Mouse (Mus musculus) splenic B cell, adult 2 months (primary cell): ENCODE results near the gene Tbx15.

Experiments used
- DNase-seq: peaks from one replicate; pipeline ENCODE4 v3.0.0-alpha.2; 2011; ENCODE audit warnings: low read depth, low spot score
- H3K27me3 ChIP-seq: 2 replicates; pipeline ENCODE4 v1.6.1; 2012; ENCODE audit warnings: mild to moderate bottlenecking, low read length, moderate library complexity, mixed read lengths; ENCODE audit not compliant: control insufficient read depth, poor library complexity, insufficient read depth, severe bottlenecking
- H3K36me3 ChIP-seq: 2 replicates; pipeline ENCODE4 v1.6.1; 2012; ENCODE audit warnings: mild to moderate bottlenecking, low read length, moderate library complexity, mixed read lengths; ENCODE audit not compliant: control insufficient read depth, poor library complexity, insufficient read depth, severe bottlenecking

Gene Tbx15

GRCm38 (mm10) chr3:99253497-99254451 lies 13.6 kb downstream of the Tbx15 start:
- H3K36me3 ChIP-seq: no peaks in the 10 kb centered on the region
- no peak for DNase-seq
- H3K27me3 ChIP-seq: peaks cover 8% of the 10 kb centered on the region

DNA sequence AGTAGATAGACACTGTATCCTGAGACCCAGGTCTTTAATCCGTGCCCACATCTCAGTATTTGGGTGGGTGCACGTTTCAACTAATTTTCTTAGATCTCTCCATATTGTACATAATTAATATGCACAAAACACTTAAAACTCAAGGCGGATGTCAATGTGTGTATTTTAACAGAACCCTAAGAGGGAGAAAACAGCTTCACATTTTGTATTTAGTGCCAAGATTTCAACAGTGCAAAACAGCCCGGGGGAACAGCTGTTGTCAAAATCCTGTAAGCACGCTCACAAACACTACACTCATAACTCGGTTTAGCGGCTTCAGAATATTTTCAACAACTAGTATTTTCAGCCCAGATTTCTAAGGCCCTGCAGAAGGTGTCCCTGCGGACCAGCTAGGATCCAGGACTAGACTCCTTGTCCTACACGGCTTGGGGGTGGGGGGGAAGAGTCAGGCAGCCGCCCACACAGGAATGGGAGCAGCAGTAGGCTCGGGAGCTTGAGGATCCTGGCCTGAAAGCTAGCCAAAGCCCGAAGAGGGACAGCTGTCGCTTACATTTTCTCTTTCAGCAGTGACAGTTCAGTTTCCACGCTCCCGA lies 14.5 kb downstream of the Tbx15 start:
- Histone ChIP-seq H3K27me3 (peaks cover 8% of the 10 kb centered on the region), H3K36me3 (no peaks in the 10 kb centered on the region)
- DNase-seq: no peak

DNA sequence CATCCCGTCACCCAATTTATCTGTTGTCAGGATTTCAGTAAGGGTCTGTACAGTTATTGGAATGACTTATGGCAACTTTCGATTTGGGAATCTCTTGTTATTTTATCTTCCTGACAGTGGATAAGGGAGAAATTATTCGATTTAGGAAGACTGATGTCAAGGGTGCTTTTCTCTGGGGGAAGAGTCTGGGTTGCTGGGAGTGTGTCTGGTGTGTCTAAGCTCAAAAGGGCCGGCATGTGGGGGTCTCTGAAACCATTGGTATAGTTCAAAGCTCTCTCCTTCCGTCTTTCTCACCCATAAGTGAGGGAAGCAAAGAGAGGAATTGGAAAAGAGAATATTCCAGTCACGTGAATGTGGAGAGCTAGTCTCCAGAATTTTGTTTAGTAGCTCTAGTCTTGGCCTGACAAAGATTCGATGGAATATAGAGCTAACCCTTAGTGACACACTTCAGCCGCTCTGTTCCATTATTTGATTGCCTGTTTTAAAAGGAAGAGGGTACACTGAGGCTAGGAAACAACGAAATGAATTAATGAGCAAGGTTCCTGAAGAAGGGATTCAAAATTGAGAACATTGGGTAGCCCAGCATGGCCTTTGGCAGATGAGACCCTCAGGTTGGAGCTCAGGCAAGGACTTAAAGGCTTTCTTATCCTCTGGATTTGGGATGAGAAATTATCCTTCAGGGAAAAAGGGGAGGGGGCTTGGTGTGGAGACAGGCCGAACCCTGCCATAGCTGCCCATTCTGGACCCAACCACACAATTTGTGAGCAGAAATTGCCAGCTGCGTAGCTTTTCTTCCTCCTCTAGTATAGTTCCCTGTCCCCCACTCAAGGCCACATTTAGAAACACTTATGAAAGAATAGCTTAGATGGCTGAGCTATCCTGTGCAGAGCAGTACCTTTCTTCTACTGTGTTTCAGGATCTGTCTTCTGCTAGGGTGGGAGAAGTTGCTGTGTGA lies 15.5 kb downstream of the Tbx15 start:
- DNase-seq: no peak
- Histone ChIP-seq H3K27me3 (peaks cover 8% of the 10 kb centered on the region), H3K36me3 (no peaks in the 10 kb centered on the region)

- H3K27me3 ChIP-seq: peaks cover 8% of the 10 kb centered on the region
- DNase-seq: no peak
- no peaks in the 10 kb centered on the region for H3K36me3 ChIP-seq
Observed at GRCm38 (mm10) chr3:99256366-99256750, 16.2 kb downstream of the Tbx15 start.

DNA sequence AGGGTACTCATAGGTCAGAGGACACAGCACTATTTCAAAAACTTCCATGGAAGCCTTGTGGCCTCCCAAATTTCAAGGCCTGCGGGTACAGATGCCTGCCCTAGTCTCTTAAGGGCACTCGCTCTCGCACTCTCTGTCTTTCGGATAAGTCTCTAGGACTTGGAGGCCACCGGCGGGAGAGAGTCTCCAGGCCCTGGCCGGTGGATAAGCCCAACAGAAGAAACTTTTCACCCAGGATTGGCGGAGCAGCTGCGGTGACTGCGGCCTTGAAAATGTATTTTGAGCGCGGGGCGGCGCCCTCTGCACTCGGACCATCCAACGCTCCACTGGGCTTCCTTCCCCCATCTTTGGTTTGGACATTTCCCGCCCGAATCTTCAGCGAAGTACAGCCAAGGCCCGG lies 16.6 kb downstream of the Tbx15 start:
- Histone ChIP-seq H3K36me3 (no peaks in the 10 kb centered on the region), H3K27me3 (peaks cover 6% of the 10 kb centered on the region)
- DNase-seq: no peak

DNA sequence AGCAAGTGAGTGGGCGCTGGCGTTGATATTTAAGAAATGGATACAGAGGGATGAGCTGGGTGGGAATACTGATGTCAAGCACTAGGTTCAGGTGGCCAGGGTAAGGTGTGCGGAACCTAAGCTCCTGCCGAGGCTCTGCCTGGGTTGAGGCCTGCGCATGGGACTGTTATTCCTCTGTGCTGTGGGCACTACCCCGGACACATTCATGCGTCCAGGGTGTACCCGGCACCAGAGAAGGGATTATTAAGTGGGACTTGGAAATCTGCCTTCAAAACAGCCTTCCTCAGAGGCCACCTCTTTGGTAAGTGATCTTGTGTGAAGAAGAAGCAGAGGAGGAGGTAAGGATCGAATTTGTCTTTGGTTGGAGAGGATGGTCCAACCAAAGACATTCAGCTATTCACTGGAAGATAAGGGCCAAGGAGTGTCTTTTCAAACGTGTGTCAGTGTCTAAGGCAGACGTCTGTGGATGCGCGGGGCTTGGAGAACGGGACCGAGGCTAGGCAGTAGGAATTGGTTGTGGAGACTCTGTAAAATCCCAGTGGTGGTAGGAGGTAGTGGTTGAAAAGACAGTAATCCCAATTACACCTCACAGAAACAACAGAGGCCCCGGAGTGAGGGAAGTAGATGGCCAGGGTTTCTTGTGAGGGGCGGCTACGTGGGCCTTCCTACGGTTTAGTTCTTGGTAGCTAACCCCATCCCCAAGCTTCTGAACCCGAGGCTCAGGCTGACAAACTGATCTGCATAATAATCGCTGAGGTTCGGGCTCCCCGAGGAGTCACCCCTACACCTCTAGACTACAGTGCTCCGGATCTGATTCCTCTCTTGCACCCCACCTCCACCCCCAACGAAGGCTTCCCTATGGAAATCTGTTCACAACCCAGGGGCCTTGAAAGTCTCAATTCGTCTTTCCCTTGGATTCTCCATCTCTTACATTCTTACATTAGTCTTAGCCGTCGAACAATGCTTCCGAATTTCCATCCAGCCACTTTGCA lies 17.7 kb downstream of the Tbx15 start:
- no peak for DNase-seq
- Histone ChIP-seq H3K27me3 (peaks cover 6% of the 10 kb centered on the region), H3K36me3 (no peaks in the 10 kb centered on the region)

DNA sequence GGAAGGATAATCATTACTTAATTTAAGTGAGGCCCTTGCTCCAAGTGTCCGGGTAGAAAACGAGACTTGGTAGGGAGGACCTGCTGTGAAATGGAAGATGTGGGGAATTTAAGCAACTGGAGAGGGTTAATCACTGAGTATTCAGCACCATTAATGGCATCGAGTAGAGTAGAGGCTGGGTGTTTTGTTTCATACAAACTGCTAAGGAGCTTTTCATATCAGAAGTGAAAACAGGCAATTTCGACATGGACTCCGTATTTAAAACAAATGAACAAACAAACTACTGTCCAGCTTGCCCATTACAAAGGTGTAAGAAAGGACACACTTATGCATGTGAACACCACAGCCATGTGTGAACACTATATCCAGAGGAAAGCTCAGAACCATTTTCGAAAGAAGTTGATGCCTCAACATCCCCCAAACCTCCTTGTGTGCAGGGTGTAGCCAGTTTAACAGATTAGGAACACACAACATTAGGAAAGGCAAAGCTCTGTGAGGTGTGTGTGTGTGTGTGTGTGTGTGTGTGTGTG lies 19.6 kb downstream of the Tbx15 start:
- H3K36me3 ChIP-seq: no peaks in the 10 kb centered on the region
- peaks cover 4% of the 10 kb centered on the region for H3K27me3 ChIP-seq
- no peak for DNase-seq

DNA sequence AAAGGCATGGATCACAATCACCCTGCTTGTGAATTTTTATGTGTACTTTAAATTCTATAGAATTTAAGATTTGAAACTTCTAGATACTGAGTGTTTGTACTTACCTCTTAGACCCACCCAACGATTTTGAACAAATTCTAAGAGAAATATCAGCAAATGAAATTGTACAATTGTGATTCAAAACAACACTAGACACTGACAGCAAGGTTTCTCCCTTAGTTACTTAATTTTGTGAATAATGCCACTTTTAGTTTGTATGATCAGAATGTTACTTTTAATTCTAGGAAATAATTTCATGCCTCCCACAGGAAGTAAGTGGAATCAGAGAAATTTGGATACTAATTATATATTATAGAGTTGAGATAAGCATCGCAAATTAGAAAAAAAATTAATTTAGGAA lies 20.2 kb downstream of the Tbx15 start:
- no peaks in the 10 kb centered on the region for H3K36me3 ChIP-seq
- H3K27me3 ChIP-seq: peaks cover 4% of the 10 kb centered on the region
- no peak for DNase-seq

- DNase-seq: no peak
- H3K36me3 ChIP-seq: no peaks in the 10 kb centered on the region
- H3K27me3 ChIP-seq: peaks cover 4% of the 10 kb centered on the region
Observed at GRCm38 (mm10) chr3:99261371-99261791, 21.2 kb downstream of the Tbx15 start.

GRCm38 (mm10) chr3:99261986-99262385 lies 21.8 kb downstream of the Tbx15 start:
- Histone ChIP-seq H3K36me3 (no peaks in the 10 kb centered on the region), H3K27me3 (peaks cover 4% of the 10 kb centered on the region)
- no peak for DNase-seq

DNA sequence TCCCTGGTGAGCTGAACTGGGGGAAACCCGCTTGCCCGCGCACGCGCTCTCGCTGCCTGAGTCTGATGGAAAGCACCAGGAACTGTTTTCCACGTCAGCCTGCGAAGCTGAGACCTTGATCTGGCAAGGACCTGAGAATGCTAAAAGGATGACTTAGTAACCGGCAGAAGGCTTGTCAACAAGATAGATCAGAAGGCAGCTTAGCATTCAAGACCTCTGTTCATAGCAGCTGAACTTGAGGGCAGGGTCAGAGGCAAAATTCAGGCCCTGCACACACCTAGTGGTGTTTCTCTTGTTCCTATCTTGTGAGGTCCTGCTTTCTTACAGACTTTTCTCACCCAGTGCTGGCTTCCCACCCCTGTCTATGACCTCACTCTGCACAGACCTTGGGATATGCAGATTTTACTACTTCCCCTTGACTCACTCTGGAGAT lies 23.3 kb downstream of the Tbx15 start:
- no peak for DNase-seq
- Histone ChIP-seq H3K27me3 (no peaks in the 10 kb centered on the region; the same call in 1 of the 2 replicates), H3K36me3 (no peaks in the 10 kb centered on the region)

GRCm38 (mm10) chr3:99264695-99265094 lies 24.5 kb downstream of the Tbx15 start:
- H3K36me3 ChIP-seq: no peaks in the 10 kb centered on the region
- no peaks in the 10 kb centered on the region; the same call in 1 of the 2 replicates for H3K27me3 ChIP-seq
- no peak for DNase-seq

GRCm38 (mm10) chr3:99266752-99267303 lies 26.6 kb downstream of the Tbx15 start:
- no peaks in the 10 kb centered on the region; the same call in 1 of the 2 replicates for H3K27me3 ChIP-seq
- H3K36me3 ChIP-seq: no peaks in the 10 kb centered on the region
- no peak for DNase-seq
